Mouse (Mus musculus): ENCODE measurements around the gene Mon2.

The Mon2 gene

GRCm38 (mm10) chr10:123004475-123005236, 71.6 kb downstream of the Mon2 start:
- in situ Hi-C loops (cut with MboI; ENCODE audit: unreplicated experiment in 2 of 2), result loop anchor here (5.0 to 25.0 kb wide), 6 partner anchors 108 to 1392 kb away; no protein-coding TSS in a partner anchor

- in situ Hi-C loops (cut with MboI; ENCODE audit: unreplicated experiment in 2 of 2), result loop anchor here (5.0 to 25.0 kb wide), 6 partner anchors 110 to 1390 kb away; no protein-coding TSS in a partner anchor
These were observed 74.3 kb downstream of the Mon2 start for GRCm38 (mm10) chr10:123001985-123002384.

GRCm38 (mm10) chr10:123001363-123001762, 74.9 kb downstream of the Mon2 start:
- in situ Hi-C loops (cut with MboI; ENCODE audit: unreplicated experiment in 2 of 2), result loop anchor here (5.0 to 25.0 kb wide), 6 partner anchors 111 to 1389 kb away; no protein-coding TSS in a partner anchor

GRCm38 (mm10) chr10:122999356-122999755, 76.9 kb downstream of the Mon2 start:
- in situ Hi-C loops (cut with MboI; ENCODE audit: unreplicated experiment in 2 of 2), result loop anchor here in 1 of 2 experiments (25.0 kb wide), 1 partner anchor 1637 kb away; the partner anchor contains the start of genes Gns and Tbc1d30

GRCm38 (mm10) chr10:122997852-122998251, 78.5 kb downstream of the Mon2 start:
- in situ Hi-C loops (cut with MboI; ENCODE audit: unreplicated experiment in 2 of 2), result loop anchor here in 1 of 2 experiments (25.0 kb wide), 1 partner anchor 1636 kb away; the partner anchor contains the start of genes Gns and Tbc1d30

- in situ Hi-C loops (cut with MboI; ENCODE audit: unreplicated experiment in 2 of 2), result loop anchor here in 1 of 2 experiments (25.0 kb wide), 1 partner anchor 1632 kb away; the partner anchor contains the start of genes Gns and Tbc1d30
These were observed 81.8 kb downstream of the Mon2 start for GRCm38 (mm10) chr10:122994402-122995107.

GRCm38 (mm10) chr10:122991648-122992047, 84.7 kb downstream of the Mon2 start:
- in situ Hi-C loops (cut with MboI; ENCODE audit: unreplicated experiment in 2 of 2), result loop anchor here in 1 of 2 experiments (25.0 kb wide), 1 partner anchor 1629 kb away; the partner anchor contains the start of genes Gns and Tbc1d30

GRCm38 (mm10) chr10:122991053-122991452, 85.3 kb downstream of the Mon2 start:
- in situ Hi-C loops (cut with MboI; ENCODE audit: unreplicated experiment in 2 of 2), result loop anchor here in 1 of 2 experiments (25.0 kb wide), 1 partner anchor 1629 kb away; the partner anchor contains the start of genes Gns and Tbc1d30

- in situ Hi-C loops (cut with MboI; ENCODE audit: unreplicated experiment in 2 of 2), result loop anchor here in 1 of 2 experiments (25.0 kb wide), 1 partner anchor 1628 kb away; the partner anchor contains the start of genes Gns and Tbc1d30
These were observed 85.7 kb downstream of the Mon2 start for GRCm38 (mm10) chr10:122990606-122991005.

- in situ Hi-C loops (cut with MboI; ENCODE audit: unreplicated experiment in 2 of 2), result loop anchor here in 1 of 2 experiments (25.0 kb wide), 1 partner anchor 1628 kb away; the partner anchor contains the start of genes Gns and Tbc1d30
These were observed 86.4 kb downstream of the Mon2 start for GRCm38 (mm10) chr10:122989916-122990315.

- in situ Hi-C loops (cut with MboI; ENCODE audit: unreplicated experiment in 2 of 2), result loop anchor here in 1 of 2 experiments (25.0 kb wide), 1 partner anchor 1626 kb away; the partner anchor contains the start of genes Gns and Tbc1d30
These were observed 87.9 kb downstream of the Mon2 start for GRCm38 (mm10) chr10:122988372-122988771.

GRCm38 (mm10) chr10:122987671-122988128, 88.6 kb downstream of the Mon2 start:
- in situ Hi-C loops (cut with MboI; ENCODE audit: unreplicated experiment in 2 of 2), result loop anchor here in 1 of 2 experiments (25.0 kb wide), 1 partner anchor 1625 kb away; the partner anchor contains the start of genes Gns and Tbc1d30

- in situ Hi-C loops (cut with MboI; ENCODE audit: unreplicated experiment in 2 of 2), result loop anchor here in 1 of 2 experiments (25.0 kb wide), 1 partner anchor 1624 kb away; the partner anchor contains the start of genes Gns and Tbc1d30
These were observed 89.7 kb downstream of the Mon2 start for GRCm38 (mm10) chr10:122986320-122987225.

- in situ Hi-C loops (cut with MboI; ENCODE audit: unreplicated experiment in 2 of 2), result loop anchor here in 1 of 2 experiments (25.0 kb wide), 1 partner anchor 1623 kb away; the partner anchor contains the start of genes Gns and Tbc1d30
These were observed 90.6 kb downstream of the Mon2 start for GRCm38 (mm10) chr10:122985515-122986319.

GRCm38 (mm10) chr10:122985252-122985514, 91.1 kb downstream of the Mon2 start:
- in situ Hi-C loops (cut with MboI; ENCODE audit: unreplicated experiment in 2 of 2), result loop anchor here in 1 of 2 experiments (25.0 kb wide), 1 partner anchor 1623 kb away; the partner anchor contains the start of genes Gns and Tbc1d30

GRCm38 (mm10) chr10:122984531-122985251, 91.6 kb downstream of the Mon2 start:
- in situ Hi-C loops (cut with MboI; ENCODE audit: unreplicated experiment in 2 of 2), result loop anchor here in 1 of 2 experiments (25.0 kb wide), 1 partner anchor 1622 kb away; the partner anchor contains the start of genes Gns and Tbc1d30

All from v-Abl transformed pro-B cells (cell line).